Mouse (Mus musculus): ENCODE results near the gene Rasl12. TPM values are rescaled to one million over a fixed set of nuclear protein-coding genes. Genes with fewer than 3 reads are reported as not detected.
A peak's percentile ranks its signal among the peaks of the same experiment; 100 is the strongest.

Gene Rasl12
- polyA plus RNA-seq, 1 experiment from 2014 or later = 84.4 TPM

GRCm38 (mm10) chr9:65390752-65391612, 7.3 kb upstream of the Rasl12 start:
- WGBS = 16% methylated on average over 83 of the region's 96 CpGs
- H3K9ac ChIP-seq (replicated peaks; ENCODE audit: low read depth) = no peak overlapping the region
- H3K27me3 ChIP-seq (replicated peaks; ENCODE audit: insufficient read depth, low read length) = peaks cover 11% of the 10 kb centered on the region
- peak overlapping the region; percentile 57 for H3K4me2 ChIP-seq (replicated peaks; ENCODE audit: low read depth, low read length)
- H3K9me3 ChIP-seq (ENCODE audit: low read length) = no peaks in the 10 kb centered on the region
- no peak overlapping the region for H3K27ac ChIP-seq (ENCODE audit: low read length)
- DNase-seq (ENCODE audit: low spot score) (peak; percentile 57), ATAC-seq (0 out of 2 replicates have a peak, but pooled peaks have one; percentile 10)
- peak overlapping the region; percentile 31 for H3K4me3 ChIP-seq (ENCODE audit: low read depth, low read length)
- no peaks in the 10 kb centered on the region for H3K36me3 ChIP-seq (ENCODE audit: insufficient read depth, low read length)
- TF ChIP-seq CTCF (IDR thresholded peaks at IDR 0.05) (no peak; the same call in 1 of the 2 replicates), EP300 (IDR thresholded peaks at IDR 0.05) (no peak)
- no peaks in the 10 kb centered on the region for H3K4me1 ChIP-seq (ENCODE audit: insufficient read depth, low read depth, low read length)

GRCm38 (mm10) chr9:65391613-65391964, 6.7 kb upstream of the Rasl12 start, which contains the start of gene Kbtbd13:
Gene Kbtbd13, minus strand, starts transcription at chr9:65391652.
- Histone ChIP-seq H3K27ac (ENCODE audit: low read length) (peak within 1 kb of the TSS; percentile 21; the same call in 1 of the 2 replicates), H3K4me2 (replicated peaks; ENCODE audit: low read depth, low read length) (peak within 1 kb of the TSS; percentile 57), H3K27me3 (replicated peaks; ENCODE audit: insufficient read depth, low read length) (peaks cover 11% of the 10 kb centered on the region), H3K9ac (replicated peaks; ENCODE audit: low read depth) (no peak within 1 kb of the TSS), H3K9me3 (ENCODE audit: low read length) (no peaks in the 10 kb centered on the region), H3K36me3 (ENCODE audit: insufficient read depth, low read length) (no peaks in the 10 kb centered on the region), H3K4me1 (ENCODE audit: insufficient read depth, low read depth, low read length) (peaks cover 5% of the 10 kb centered on the region; the same call in 1 of the 2 replicates), H3K4me3 (ENCODE audit: low read depth, low read length) (peak within 1 kb of the TSS; percentile 31)
- WGBS = 38% methylated on average over 8 of the region's 8 CpGs
- DNase-seq (ENCODE audit: low spot score) (no peak), ATAC-seq (no peak)
- TF ChIP-seq CTCF (IDR thresholded peaks at IDR 0.05) (no peak), EP300 (IDR thresholded peaks at IDR 0.05) (no peak)

- Histone ChIP-seq H3K27ac (ENCODE audit: low read length) (peak overlapping the region; percentile 21; the same call in 1 of the 2 replicates), H3K9me3 (ENCODE audit: low read length) (no peaks in the 10 kb centered on the region), H3K36me3 (ENCODE audit: insufficient read depth, low read length) (no peaks in the 10 kb centered on the region), H3K4me3 (ENCODE audit: low read depth, low read length) (no peak overlapping the region), H3K4me1 (ENCODE audit: insufficient read depth, low read depth, low read length) (peaks cover 5% of the 10 kb centered on the region; the same call in 1 of the 2 replicates), H3K4me2 (replicated peaks; ENCODE audit: low read depth, low read length) (no peak overlapping the region), H3K9ac (replicated peaks; ENCODE audit: low read depth) (no peak overlapping the region), H3K27me3 (replicated peaks; ENCODE audit: insufficient read depth, low read length) (peaks cover 11% of the 10 kb centered on the region)
- peak; percentile 91 for TF ChIP-seq CTCF (IDR thresholded peaks at IDR 0.05)
- no peak for TF ChIP-seq EP300 (IDR thresholded peaks at IDR 0.05)
- DNase-seq (ENCODE audit: low spot score) (peak; percentile 85), ATAC-seq (peak; percentile 37)
- WGBS = 17% methylated on average over 6 of the region's 6 CpGs
Measured at GRCm38 (mm10) chr9:65392638-65393364, 5.5 kb upstream of the Rasl12 start.

- H3K9ac ChIP-seq (replicated peaks; ENCODE audit: low read depth) = no peak overlapping the region
- H3K4me3 ChIP-seq (ENCODE audit: low read depth, low read length) = no peak overlapping the region
- no peaks in the 10 kb centered on the region for H3K36me3 ChIP-seq (ENCODE audit: insufficient read depth, low read length)
- no peak for TF ChIP-seq CTCF (IDR thresholded peaks at IDR 0.05)
- no peak for TF ChIP-seq EP300 (IDR thresholded peaks at IDR 0.05)
- H3K9me3 ChIP-seq (ENCODE audit: low read length) = no peaks in the 10 kb centered on the region
- H3K4me2 ChIP-seq (replicated peaks; ENCODE audit: low read depth, low read length) = no peak overlapping the region
- ATAC-seq (peak; percentile 27; the same call in 1 of the 2 replicates), DNase-seq (ENCODE audit: low spot score) (no peak)
- peaks cover 9% of the 10 kb centered on the region; the same call in 1 of the 2 replicates for H3K4me1 ChIP-seq (ENCODE audit: insufficient read depth, low read depth, low read length)
- H3K27me3 ChIP-seq (replicated peaks; ENCODE audit: insufficient read depth, low read length) = peaks cover 11% of the 10 kb centered on the region
- H3K27ac ChIP-seq (ENCODE audit: low read length) = peak overlapping the region; percentile 35; the same call in 1 of the 2 replicates
- 38% methylated on average over 2 of the region's 2 CpGs for WGBS
Measured at GRCm38 (mm10) chr9:65393606-65394005, 4.7 kb upstream of the Rasl12 start.

GRCm38 (mm10) chr9:65394360-65394759, 3.9 kb upstream of the Rasl12 start:
- H3K4me2 ChIP-seq (replicated peaks; ENCODE audit: low read depth, low read length) = no peak overlapping the region
- DNase-seq (ENCODE audit: low spot score) (no peak), ATAC-seq (peak; percentile 21)
- peak overlapping the region; percentile 35; the same call in 1 of the 2 replicates for H3K27ac ChIP-seq (ENCODE audit: low read length)
- H3K4me1 ChIP-seq (ENCODE audit: insufficient read depth, low read depth, low read length) = peaks cover 9% of the 10 kb centered on the region; the same call in 1 of the 2 replicates
- peaks cover 11% of the 10 kb centered on the region for H3K27me3 ChIP-seq (replicated peaks; ENCODE audit: insufficient read depth, low read length)
- no peak overlapping the region for H3K9ac ChIP-seq (replicated peaks; ENCODE audit: low read depth)
- H3K36me3 ChIP-seq (ENCODE audit: insufficient read depth, low read length) = no peaks in the 10 kb centered on the region
- 57% methylated on average over 2 of the region's 2 CpGs for WGBS
- H3K4me3 ChIP-seq (ENCODE audit: low read depth, low read length) = no peak overlapping the region
- no peaks in the 10 kb centered on the region for H3K9me3 ChIP-seq (ENCODE audit: low read length)
- TF ChIP-seq EP300 (IDR thresholded peaks at IDR 0.05) (no peak), CTCF (IDR thresholded peaks at IDR 0.05) (no peak)

- H3K4me3 ChIP-seq (ENCODE audit: low read depth, low read length) = peak overlapping the region; percentile 64
- H3K9ac ChIP-seq (replicated peaks; ENCODE audit: low read depth) = peak overlapping the region; percentile 1; the same call in 1 of the 2 replicates
- ATAC-seq (peak; percentile 76), DNase-seq (ENCODE audit: low spot score) (peak; percentile 86)
- no peak for TF ChIP-seq CTCF (IDR thresholded peaks at IDR 0.05)
- TF ChIP-seq EP300 (IDR thresholded peaks at IDR 0.05) = peak; percentile 93
- H3K27ac ChIP-seq (ENCODE audit: low read length) = peak overlapping the region; percentile 85
- H3K4me1 ChIP-seq (ENCODE audit: insufficient read depth, low read depth, low read length) = peaks cover 15% of the 10 kb centered on the region
- no peaks in the 10 kb centered on the region for H3K27me3 ChIP-seq (replicated peaks; ENCODE audit: insufficient read depth, low read length)
- 34% methylated on average over 6 of the region's 6 CpGs for WGBS
- H3K4me2 ChIP-seq (replicated peaks; ENCODE audit: low read depth, low read length) = peak overlapping the region; percentile 73
- H3K9me3 ChIP-seq (ENCODE audit: low read length) = no peaks in the 10 kb centered on the region
- H3K36me3 ChIP-seq (ENCODE audit: insufficient read depth, low read length) = no peaks in the 10 kb centered on the region
Measured at GRCm38 (mm10) chr9:65399934-65400333, 1.6 kb downstream of the Rasl12 start.
